18 mouse cellular contexts compared by ENCODE assay signal in genomic region chr15:27669931-27670411, GRCm38 (mm10). TPM values are rescaled to one million over a fixed set of nuclear protein-coding genes. Genes with fewer than 3 reads are reported as not detected.
DNase-seq lines count a peak whose midpoint lies in the region; ATAC-seq and TF ChIP-seq lines count a peak whose summit lies in the region.
"Had no signal": no experiment of that assay in that cellular context is flagged by ENCODE, and none has a peak within 500 bp of the region (broad histone marks: within the 10 kb centered on the region; RNA-seq: fewer than 3 reads in every experiment).

No protein-coding gene starts in this region.

- no peak for TF ChIP-seq CTCF in spleen, adult 2 months (IDR thresholded peaks at IDR 0.05; ENCODE audit: extremely low read depth, insufficient read depth, insufficient read length, insufficient replicate concordance)
- TF ChIP-seq CTCF in liver, postnatal 0 days (IDR thresholded peaks at IDR 0.05; ENCODE audit: low read depth) = no peak
- TF ChIP-seq CTCF in stomach, postnatal 0 days (IDR thresholded peaks at IDR 0.05; ENCODE audit: low read depth) = no peak

- no peak overlapping the region for H3K4me3 ChIP-seq in embryonic facial prominence, embryonic 12.5 days
- H3K4me3 ChIP-seq in embryonic facial prominence, embryonic 10.5 days = no peak overlapping the region
- peak overlapping the region; percentile 30; the same call in 1 of the 2 replicates for H3K4me3 ChIP-seq in spleen, adult 2 months (ENCODE audit: extremely low read depth, insufficient read depth, insufficient read length)
- H3K4me3 ChIP-seq in liver, postnatal 0 days (ENCODE audit: low read depth, low read length) = no peak overlapping the region
- H3K4me3 ChIP-seq in stomach, postnatal 0 days (ENCODE audit: low read depth, low read length) = no peak overlapping the region
- H3K4me3 ChIP-seq: embryonic facial prominence, embryonic 15.5 days; heart, embryonic 13.5 days; limb, embryonic 12.5 days; midbrain, embryonic 13.5 days; stomach, embryonic 15.5 days had no signal

- WGBS in embryonic facial prominence, embryonic 12.5 days = 81% methylated on average over 12 of the region's 12 CpGs
- 84% methylated on average over 12 of the region's 12 CpGs for WGBS in embryonic facial prominence, embryonic 10.5 days
- 52% methylated on average over 12 of the region's 12 CpGs for WGBS in spleen, adult 2 months
- 73% methylated on average over 12 of the region's 12 CpGs for WGBS in liver, postnatal 0 days (ENCODE audit: insufficient replicate concordance)
- 85% methylated on average over 12 of the region's 12 CpGs for WGBS in stomach, postnatal 0 days

- no peak for TF ChIP-seq POLR2A in spleen, adult 2 months (IDR thresholded peaks at IDR 0.05; ENCODE audit: low read depth, low read length)

- DNase-seq in embryonic facial prominence, embryonic 10.5 days (ENCODE audit: low spot score) = no peak
- no peak for DNase-seq in spleen, adult 2 months (ENCODE audit: low read depth in 1 of 2, low spot score in 2 of 2)
- DNase-seq in spleen, postnatal 36 days (ENCODE audit: low spot score in 2 of 2) = no peak
- DNase-seq in splenic B cell, adult 2 months (ENCODE audit: low read depth, low spot score) = peak; percentile 30
- DNase-seq in frontal cortex, postnatal 14 days (ENCODE audit: low spot score in 2 of 2) = no peak
- no peak for DNase-seq in liver, postnatal 0 days
- DNase-seq in stomach, postnatal 0 days (ENCODE audit: low spot score) = no peak
- DNase-seq: cerebellum, adult 2 months; gastrocnemius, postnatal 36 days; lung, postnatal 4 days; right cerebral cortex, postnatal 4 days had no signal

- H3K9me3 ChIP-seq in embryonic facial prominence, embryonic 12.5 days = no peaks in the 10 kb centered on the region
- no peaks in the 10 kb centered on the region for H3K9me3 ChIP-seq in embryonic facial prominence, embryonic 10.5 days
- H3K9me3 ChIP-seq in liver, postnatal 0 days (ENCODE audit: low read length) = no peaks in the 10 kb centered on the region
- no peaks in the 10 kb centered on the region for H3K9me3 ChIP-seq in stomach, postnatal 0 days (ENCODE audit: control insufficient read depth, low read length)
- H3K9me3 ChIP-seq: embryonic facial prominence, embryonic 15.5 days; heart, embryonic 13.5 days; limb, embryonic 12.5 days; midbrain, embryonic 13.5 days; stomach, embryonic 15.5 days had no signal

- no peaks in the 10 kb centered on the region for H3K27me3 ChIP-seq in embryonic facial prominence, embryonic 12.5 days
- no peaks in the 10 kb centered on the region for H3K27me3 ChIP-seq in embryonic facial prominence, embryonic 10.5 days (replicated peaks; ENCODE audit: low read depth, poor library complexity, severe bottlenecking)
- H3K27me3 ChIP-seq in spleen, adult 2 months (ENCODE audit: control insufficient read depth, insufficient read depth, low read length) = no peaks in the 10 kb centered on the region
- no peaks in the 10 kb centered on the region for H3K27me3 ChIP-seq in splenic B cell, adult 2 months (ENCODE audit: control insufficient read depth, insufficient read depth, low read length, poor library complexity, severe bottlenecking)
- no peaks in the 10 kb centered on the region for H3K27me3 ChIP-seq in liver, postnatal 0 days (ENCODE audit: insufficient read depth, low read length)
- H3K27me3 ChIP-seq in stomach, postnatal 0 days (ENCODE audit: control insufficient read depth, insufficient read depth, low read length) = no peaks in the 10 kb centered on the region
- H3K27me3 ChIP-seq: embryonic facial prominence, embryonic 15.5 days; heart, embryonic 13.5 days; limb, embryonic 12.5 days; midbrain, embryonic 13.5 days; stomach, embryonic 15.5 days had no signal

- H3K9ac ChIP-seq in embryonic facial prominence, embryonic 12.5 days = no peak overlapping the region
- no peak overlapping the region for H3K9ac ChIP-seq in liver, postnatal 0 days (replicated peaks)
- no peak overlapping the region for H3K9ac ChIP-seq in stomach, postnatal 0 days (ENCODE audit: low read length)
- H3K9ac ChIP-seq: embryonic facial prominence, embryonic 15.5 days; heart, embryonic 13.5 days; limb, embryonic 12.5 days; midbrain, embryonic 13.5 days; stomach, embryonic 15.5 days had no signal

- H3K4me2 ChIP-seq in embryonic facial prominence, embryonic 12.5 days (replicated peaks) = no peak overlapping the region
- H3K4me2 ChIP-seq in liver, postnatal 0 days (ENCODE audit: low read depth, low read length) = no peak overlapping the region
- no peak overlapping the region for H3K4me2 ChIP-seq in stomach, postnatal 0 days (replicated peaks; ENCODE audit: low read depth)
- H3K4me2 ChIP-seq: embryonic facial prominence, embryonic 15.5 days; heart, embryonic 13.5 days; limb, embryonic 12.5 days; midbrain, embryonic 13.5 days; stomach, embryonic 15.5 days had no signal

- ATAC-seq in embryonic facial prominence, embryonic 12.5 days (ENCODE audit: insufficient number of reproducible peaks, insufficient read depth, low FRiP score, low TSS enrichment) = no peak
- no peak for ATAC-seq in liver, postnatal 0 days
- ATAC-seq in stomach, postnatal 0 days (ENCODE audit: low FRiP score, low TSS enrichment) = no peak
- ATAC-seq: intestine, embryonic 16.5 days; midbrain, embryonic 13.5 days had no signal

- H3K4me1 ChIP-seq in embryonic facial prominence, embryonic 12.5 days = peaks cover 4% of the 10 kb centered on the region; the same call in 1 of the 2 replicates
- peaks cover 13% of the 10 kb centered on the region for H3K4me1 ChIP-seq in embryonic facial prominence, embryonic 10.5 days
- peaks cover 30% of the 10 kb centered on the region; the same call in 1 of the 2 replicates for H3K4me1 ChIP-seq in spleen, adult 2 months (ENCODE audit: control insufficient read depth, insufficient read depth, insufficient read length)
- peaks cover 2% of the 10 kb centered on the region for H3K4me1 ChIP-seq in liver, postnatal 0 days (ENCODE audit: insufficient read depth)
- H3K4me1 ChIP-seq in stomach, postnatal 0 days (replicated peaks; ENCODE audit: control insufficient read depth, insufficient read depth) = no peaks in the 10 kb centered on the region

- no peak for TF ChIP-seq EP300 in liver, postnatal 0 days (IDR thresholded peaks at IDR 0.05; ENCODE audit: low read depth)
- no peak for TF ChIP-seq EP300 in stomach, postnatal 0 days (optimal IDR thresholded peaks at IDR 0.05)

- 0 out of 2 replicates have a peak overlapping the region, but pooled peaks have one; percentile 17 for H3K27ac ChIP-seq in embryonic facial prominence, embryonic 12.5 days
- H3K27ac ChIP-seq in embryonic facial prominence, embryonic 10.5 days (replicated peaks) = no peak overlapping the region
- peak overlapping the region; percentile 95 for H3K27ac ChIP-seq in spleen, adult 2 months (ENCODE audit: insufficient read depth, low read length)
- H3K27ac ChIP-seq in liver, postnatal 0 days (ENCODE audit: low read depth) = no peak overlapping the region
- H3K27ac ChIP-seq in stomach, postnatal 0 days (replicated peaks) = no peak overlapping the region
- H3K27ac ChIP-seq: embryonic facial prominence, embryonic 15.5 days; heart, embryonic 13.5 days; limb, embryonic 12.5 days; midbrain, embryonic 13.5 days; stomach, embryonic 15.5 days had no signal

- no peaks in the 10 kb centered on the region for H3K36me3 ChIP-seq in embryonic facial prominence, embryonic 12.5 days
- no peaks in the 10 kb centered on the region for H3K36me3 ChIP-seq in embryonic facial prominence, embryonic 10.5 days (replicated peaks)
- H3K36me3 ChIP-seq in spleen, adult 2 months (ENCODE audit: control insufficient read depth, insufficient read depth, low read length) = no peaks in the 10 kb centered on the region; the same call in 1 of the 2 replicates
- H3K36me3 ChIP-seq in splenic B cell, adult 2 months (ENCODE audit: control insufficient read depth, insufficient read depth, low read length, poor library complexity, severe bottlenecking) = no peaks in the 10 kb centered on the region
- no peaks in the 10 kb centered on the region for H3K36me3 ChIP-seq in liver, postnatal 0 days (replicated peaks; ENCODE audit: insufficient read depth, low read length)
- H3K36me3 ChIP-seq in stomach, postnatal 0 days (ENCODE audit: control insufficient read depth, insufficient read depth, low read length) = no peaks in the 10 kb centered on the region
- H3K36me3 ChIP-seq: embryonic facial prominence, embryonic 15.5 days; heart, embryonic 13.5 days; limb, embryonic 12.5 days; midbrain, embryonic 13.5 days; stomach, embryonic 15.5 days had no signal

RNA-seq across cellular contexts. Expression of gene Otulinl, which starts 11.4 kb away (rescaled TPM):
- 17.3 and 19.9 TPM in 2 replicates for polyA plus RNA-seq in embryonic facial prominence, embryonic 12.5 days (2016; fragmentation: Nextera tagmentation; extraction: Ambion mirVana)
- polyA plus RNA-seq in embryonic facial prominence, embryonic 10.5 days (2016; fragmentation: Nextera tagmentation; extraction: Ambion mirVana) = 6.8 and 7.9 TPM in 2 replicates
- 15.2 and 16.0 TPM in 2 replicates for polyA plus RNA-seq in spleen, adult 2 months (2012; rRNA removed)
- polyA plus RNA-seq in liver, postnatal 0 days (2015; fragmentation: Nextera tagmentation; extraction: Ambion mirVana) = 12.3 and 13.7 TPM in 2 replicates
- polyA plus RNA-seq in stomach, postnatal 0 days (2015; fragmentation: Nextera tagmentation; extraction: Ambion mirVana) = 14.6 and 15.2 TPM in 2 replicates

RNA-seq across cellular contexts. Expression of gene Otulin, which starts 39.5 kb away (rescaled TPM):
- polyA plus RNA-seq in embryonic facial prominence, embryonic 12.5 days (2016; fragmentation: Nextera tagmentation; extraction: Ambion mirVana) = 35.4 and 35.6 TPM in 2 replicates
- 26.4 and 27.7 TPM in 2 replicates for polyA plus RNA-seq in embryonic facial prominence, embryonic 10.5 days (2016; fragmentation: Nextera tagmentation; extraction: Ambion mirVana)
- 53.1 and 69.6 TPM in 2 replicates for polyA plus RNA-seq in spleen, adult 2 months (2012; rRNA removed)
- 20.8 and 23.5 TPM in 2 replicates for polyA plus RNA-seq in liver, postnatal 0 days (2015; fragmentation: Nextera tagmentation; extraction: Ambion mirVana)
- polyA plus RNA-seq in stomach, postnatal 0 days (2015; fragmentation: Nextera tagmentation; extraction: Ambion mirVana) = 23.7 and 24.4 TPM in 2 replicates

Comparison
In these comparisons a context has a peak if more than half of its experiments do, and no peak if none do; other contexts are left out.
1. H3K27ac ChIP-seq: peak in embryonic facial prominence, embryonic 12.5 days (single experiment) and spleen, adult 2 months (single experiment); none in embryonic facial prominence, embryonic 10.5 days (single experiment), liver, postnatal 0 days (single experiment) and stomach, postnatal 0 days (single experiment).